Mouse (Mus musculus) adrenal gland, postnatal 14 days (tissue): ENCODE measurements around the gene Lrp6. TPM values are rescaled to one million over a fixed set of nuclear protein-coding genes. Genes with fewer than 3 reads are reported as not detected.

Experiments used
- DNase-seq: peaks from one replicate; pipeline ENCODE4 v3.0.0; 2021; ENCODE audit warnings: mixed read lengths
- total RNA-seq: library from RNA; stranded (reverse); gene quantifications from 2 replicates; pipeline ENCODE4 v1.2.3, GENCODE M21; 2021

Gene Lrp6
- total RNA-seq, 1 experiment from 2014 or later: 89.2 TPM

- DNase-seq: no peak
Measured at GRCm38 (mm10) chr6:134494828-134495698, 71.7 kb downstream of the Lrp6 start.

DNA sequence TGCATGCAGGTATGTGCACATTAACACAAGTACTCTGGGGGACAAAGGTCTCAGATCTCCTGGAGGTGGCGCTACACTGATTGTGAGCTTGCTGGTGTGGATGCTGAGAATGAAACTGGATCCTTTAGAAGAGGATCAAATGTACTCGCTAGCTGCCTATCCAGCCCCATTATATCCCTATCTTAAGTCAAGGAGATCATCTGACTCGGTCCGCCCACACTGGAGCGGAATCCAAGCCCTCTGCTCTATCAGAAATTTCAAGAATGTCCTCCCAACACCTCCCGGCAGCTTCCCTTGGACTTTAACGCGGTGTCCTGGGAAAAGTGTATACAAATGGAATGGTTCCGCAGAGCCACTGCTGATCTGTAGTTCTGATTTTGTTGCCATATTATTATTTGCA, 77.1 kb downstream of the Lrp6 start:
- DNase-seq: no peak

GRCm38 (mm10) chr6:134489130-134489529, 77.6 kb downstream of the Lrp6 start:
- no peak for DNase-seq

DNA sequence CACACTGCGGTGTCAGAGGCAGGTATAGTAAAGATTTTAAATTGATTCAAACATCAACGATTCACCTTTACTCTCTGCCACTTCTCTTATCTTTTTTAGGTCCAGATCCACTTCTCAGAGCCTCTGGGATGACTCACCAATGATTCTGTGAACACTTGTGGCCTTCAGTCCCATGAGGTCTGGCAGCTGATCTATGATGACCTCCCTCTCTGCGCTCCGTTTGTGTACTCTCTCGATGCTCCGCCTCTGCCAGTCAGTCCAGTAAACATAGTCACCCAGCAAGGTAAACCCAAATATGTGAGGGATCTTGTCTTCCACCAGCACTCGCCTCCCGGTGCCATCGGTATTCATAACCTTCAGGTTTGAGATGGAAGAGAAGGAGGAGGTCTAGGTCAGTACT, 80.4 kb downstream of the Lrp6 start:
- DNase-seq: peak; percentile 62

DNA sequence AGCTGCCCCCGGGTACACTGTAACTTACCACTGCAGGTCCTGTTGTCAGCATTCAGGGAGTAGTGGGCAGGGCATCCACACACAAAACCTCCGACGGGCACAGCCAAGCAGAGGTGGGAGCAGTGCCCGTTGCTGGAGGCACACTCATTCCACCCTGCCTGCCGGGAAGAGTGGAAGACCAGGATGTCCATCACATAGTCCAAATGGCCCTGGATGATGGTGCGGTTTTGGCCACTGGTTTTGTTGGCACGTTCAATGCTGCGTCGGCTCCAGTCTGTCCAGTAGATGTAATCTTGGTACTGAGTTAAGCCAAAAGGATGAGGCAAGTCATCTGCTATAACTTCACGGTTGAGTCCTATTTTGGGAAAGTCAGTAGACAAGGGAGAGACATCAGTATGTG, 87.3 kb downstream of the Lrp6 start:
- no peak for DNase-seq

- DNase-seq: peak; percentile 81
Measured at GRCm38 (mm10) chr6:134473143-134473561, 93.6 kb downstream of the Lrp6 start.

GRCm38 (mm10) chr6:134470857-134471256, 95.9 kb downstream of the Lrp6 start:
- peak; percentile 88 for DNase-seq

DNA sequence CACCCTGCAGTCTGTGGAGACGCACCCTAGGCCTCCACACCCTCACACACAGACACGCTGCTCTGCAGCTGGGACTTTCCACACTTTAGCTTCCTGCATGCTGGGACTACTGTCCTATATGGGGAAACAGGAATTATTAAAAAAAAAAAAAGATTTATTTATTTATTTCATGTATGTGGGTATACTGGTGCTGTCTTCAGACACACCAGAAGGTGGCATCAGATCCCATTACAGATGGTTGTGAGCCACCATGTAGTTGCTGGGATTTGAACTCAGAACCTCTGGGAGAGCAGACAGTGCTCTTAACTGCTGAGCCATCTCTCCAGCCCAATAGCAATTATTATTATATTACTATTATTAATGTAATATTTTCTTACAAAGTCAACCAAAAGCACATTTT, 97.5 kb downstream of the Lrp6 start:
- no peak for DNase-seq

GRCm38 (mm10) chr6:134466671-134467229, 100.0 kb downstream of the Lrp6 start:
- no peak for DNase-seq

DNA sequence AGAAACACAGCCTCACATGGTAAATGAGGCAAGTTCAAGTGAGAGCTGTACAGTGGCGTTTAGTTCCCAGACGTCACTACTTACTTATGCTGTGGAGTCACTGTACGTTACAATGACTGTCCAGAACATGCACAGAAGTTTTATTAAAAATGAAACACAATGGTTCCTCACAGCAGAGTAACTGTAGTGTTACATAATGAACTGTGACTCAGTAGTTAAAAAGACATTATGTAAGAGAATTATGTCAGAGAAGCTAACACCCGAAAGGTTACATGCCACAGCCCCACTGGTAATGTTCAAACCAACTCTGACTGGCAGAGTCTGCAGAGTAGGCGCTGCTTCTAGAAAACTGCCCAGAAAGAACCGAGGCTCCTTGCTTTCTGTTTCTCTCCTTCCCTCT, 105.6 kb downstream of the Lrp6 start:
- DNase-seq: no peak

GRCm38 (mm10) chr6:134458376-134458775, 108.4 kb downstream of the Lrp6 start:
- peak; percentile 44 for DNase-seq

DNA sequence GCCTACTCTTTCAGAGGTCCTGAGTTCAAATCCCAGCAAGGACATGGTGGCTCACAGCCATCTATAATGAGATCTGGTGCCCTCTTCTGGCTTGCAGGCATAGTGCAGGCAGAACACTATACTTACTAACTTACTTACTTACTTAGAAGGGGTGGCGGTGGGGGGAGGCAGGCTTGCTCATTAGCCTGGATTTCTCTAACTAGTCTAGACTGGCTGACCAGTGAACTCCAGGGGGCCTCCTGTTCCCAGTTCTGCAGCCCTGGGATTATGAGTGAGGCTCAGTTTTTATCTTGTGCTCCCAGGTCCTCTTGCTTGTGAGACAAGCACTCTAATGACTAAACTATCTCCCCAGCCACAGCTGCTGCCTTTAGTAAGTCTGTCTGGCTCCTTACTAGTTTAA, 112.7 kb downstream of the Lrp6 start:
- peak; percentile 46 for DNase-seq

DNA sequence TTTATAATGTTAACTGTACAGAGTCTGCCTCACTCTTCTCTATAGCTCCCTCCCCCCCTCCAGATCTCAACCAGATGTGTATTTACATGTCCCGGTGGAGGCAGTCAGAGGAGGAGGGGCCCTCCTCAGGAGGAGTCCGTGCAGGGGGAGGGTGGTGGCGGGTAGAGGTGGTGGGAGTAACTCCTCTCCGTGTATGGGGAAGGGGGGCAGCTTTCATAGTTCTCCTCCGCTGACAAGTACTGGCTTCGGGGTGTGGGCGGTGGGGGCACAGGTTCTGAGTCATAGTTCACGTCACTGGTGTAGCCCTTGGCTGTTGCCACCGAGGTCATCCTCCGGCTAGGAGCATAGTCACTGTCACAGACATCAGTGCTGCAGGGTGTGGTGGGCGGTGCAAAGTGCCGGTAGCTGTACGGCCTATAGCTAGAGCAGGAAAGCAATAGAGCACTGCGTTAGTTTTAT, 116.1 kb downstream of the Lrp6 start:
- peak; percentile 80 for DNase-seq

- DNase-seq: no peak
Measured at GRCm38 (mm10) chr6:134449958-134450357, 116.8 kb downstream of the Lrp6 start.

DNA sequence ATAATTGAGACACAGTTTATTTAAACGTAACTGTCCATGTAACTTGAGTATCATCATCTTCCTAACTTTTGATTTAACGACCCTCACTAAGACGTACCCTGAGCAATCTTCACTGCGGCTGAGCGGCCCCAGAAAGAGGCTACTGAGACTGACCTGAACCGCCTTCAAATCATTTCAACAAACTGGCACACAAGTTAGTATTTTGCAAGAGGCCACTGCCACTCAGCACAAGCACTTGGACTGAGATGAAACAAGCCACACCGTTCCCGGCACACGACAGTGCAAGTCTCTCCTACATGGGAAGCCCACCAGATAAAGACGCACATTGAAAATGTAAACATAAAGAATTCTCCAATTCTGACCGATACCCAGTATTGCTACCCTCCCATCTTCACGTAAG, 118.3 kb downstream of the Lrp6 start:
- peak; percentile 38 for DNase-seq

- no peak for DNase-seq
Measured at GRCm38 (mm10) chr6:134443925-134444324, 122.8 kb downstream of the Lrp6 start.

- no peak for DNase-seq
Measured at GRCm38 (mm10) chr6:134443198-134443904, 123.4 kb downstream of the Lrp6 start.

- DNase-seq: no peak
Measured at GRCm38 (mm10) chr6:134442219-134442618, 124.5 kb downstream of the Lrp6 start.

DNA sequence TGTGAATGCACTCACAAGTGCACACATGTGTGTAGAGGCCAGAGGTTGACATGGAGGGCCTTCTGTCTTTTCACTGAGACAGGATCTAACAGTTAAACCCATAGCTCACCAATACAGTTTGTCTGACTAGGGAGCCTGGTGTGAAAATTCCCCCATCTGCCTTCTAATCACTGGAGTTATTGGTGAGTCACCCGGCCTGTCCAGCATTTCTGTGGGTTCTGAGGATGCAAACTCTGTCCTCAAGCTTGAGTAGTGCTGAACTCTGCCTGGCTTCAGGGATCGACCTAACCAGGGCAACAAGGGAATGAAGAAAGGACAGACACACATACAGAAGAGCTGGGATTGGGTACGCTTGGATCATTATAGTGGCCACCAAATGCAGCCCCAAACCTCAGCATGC, 125.0 kb downstream of the Lrp6 start:
- no peak for DNase-seq

DNA sequence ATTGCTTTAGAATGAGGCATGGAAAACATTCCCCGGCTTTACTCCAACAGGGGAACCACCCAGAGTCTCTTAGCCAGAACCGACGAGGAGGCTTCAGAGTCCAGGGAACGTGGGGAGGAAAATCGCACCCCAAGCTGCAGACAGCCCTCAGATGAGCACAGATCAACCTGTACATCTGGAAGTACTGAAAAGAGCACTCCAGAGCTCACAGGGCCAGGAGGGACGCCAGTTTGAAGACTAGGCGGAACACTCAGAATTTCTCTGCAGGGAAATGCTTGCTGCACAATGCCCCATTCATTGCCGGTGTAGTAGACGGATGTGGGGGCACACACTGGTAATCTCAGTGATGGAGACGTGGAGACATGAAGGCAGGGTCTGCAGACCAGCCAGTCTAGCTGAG, 126.7 kb downstream of the Lrp6 start:
- no peak for DNase-seq

DNA sequence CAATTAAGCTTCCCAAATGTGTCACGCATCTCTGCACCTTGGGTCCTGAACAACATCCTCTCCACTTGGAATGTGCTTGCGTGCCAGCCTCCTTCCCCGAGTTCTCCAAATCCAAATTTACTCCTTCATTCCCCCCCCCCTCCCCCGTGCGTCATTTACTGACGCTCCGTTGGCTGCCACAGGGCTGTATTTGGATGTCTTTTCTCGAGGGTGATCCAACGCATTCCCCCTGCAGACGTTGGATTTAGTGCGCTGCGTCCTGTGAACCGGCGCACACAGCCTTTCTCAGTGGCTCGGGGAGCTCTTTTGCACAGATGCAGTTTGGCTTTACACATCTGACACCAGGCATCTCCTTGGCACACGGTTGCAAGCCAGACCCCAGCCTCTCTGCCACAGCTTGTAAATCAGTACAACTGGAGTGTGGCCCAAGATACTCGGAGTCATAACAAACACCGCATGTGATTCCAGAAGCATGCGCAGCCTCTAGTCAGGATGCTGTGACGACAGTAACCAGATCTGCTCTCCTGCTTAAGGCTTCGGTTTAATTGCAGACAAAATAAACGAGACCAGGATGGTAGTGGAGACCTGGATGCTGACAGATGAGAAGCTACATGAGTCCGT, 127.3 kb downstream of the Lrp6 start:
- peak; percentile 31 for DNase-seq

DNA sequence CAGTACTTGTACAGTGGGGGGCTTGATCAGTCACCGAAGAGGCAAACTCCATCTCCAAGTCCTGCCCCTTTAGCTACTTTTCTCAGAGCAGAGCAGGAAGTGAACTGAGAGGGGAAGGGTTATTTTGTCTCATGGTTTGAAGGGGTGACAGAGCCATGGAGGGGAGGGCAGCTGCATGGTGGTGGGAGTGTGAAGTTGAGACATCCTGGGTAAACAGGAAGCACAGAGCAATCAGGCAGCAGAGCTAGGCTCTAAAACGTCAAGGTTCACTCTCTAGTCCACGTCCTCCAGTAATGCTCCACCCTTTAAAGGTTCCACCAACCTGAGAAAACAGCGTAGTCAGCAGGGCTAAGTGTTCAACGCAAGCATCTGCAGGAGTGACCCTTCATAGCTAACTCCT, 129.8 kb downstream of the Lrp6 start:
- no peak for DNase-seq
